Mouse (Mus musculus) lung, postnatal 0 days (tissue): Measurements from ENCODE around the gene Msi2. TPM values are rescaled to one million over a fixed set of nuclear protein-coding genes. Genes with fewer than 3 reads are reported as not detected.

ENCODE experiments used
- ATAC-seq: fragments of 200-750 bp; cut with Nextera tagmentation; 2 replicates; pipeline ENCODE4 v1.8.0; 2017; ENCODE audit warnings: moderate library complexity
- DNase-seq: peaks from one replicate; pipeline ENCODE4 v3.0.0-alpha.2; 2016; ENCODE audit warnings: low spot score
- H3K27ac ChIP-seq: fragments of 300-500 bp; sonication (generic); 2 replicates; pipeline ENCODE4 v1.5.1; 2014; ENCODE audit warnings: antibody characterized with exemption, mild to moderate bottlenecking, low read length, mixed read lengths
- H3K27me3 ChIP-seq: fragments of 300-500 bp; sonication (generic); replicated peaks from 2 replicates; pipeline ENCODE4 v1.6.1; 2014; ENCODE audit warnings: low read length, mixed read lengths; ENCODE audit not compliant: insufficient read depth
- H3K36me3 ChIP-seq: fragments of 300-500 bp; sonication (generic); 2 replicates; pipeline ENCODE4 v1.6.1; 2014; ENCODE audit warnings: low read length, mixed read lengths; ENCODE audit not compliant: insufficient read depth
- H3K4me1 ChIP-seq: fragments of 300-500 bp; sonication (generic); 2 replicates; pipeline ENCODE4 v1.6.1; 2014; ENCODE audit warnings: antibody characterized with exemption, low read depth, low read length, mixed read lengths; ENCODE audit not compliant: insufficient read depth
- H3K4me2 ChIP-seq: fragments of 300-500 bp; sonication (generic); replicated peaks from 2 replicates; pipeline ENCODE4 v1.6.1; 2014; ENCODE audit warnings: low read depth, mild to moderate bottlenecking, low read length, moderate library complexity, mixed read lengths
- H3K4me3 ChIP-seq: fragments of 300-500 bp; sonication (generic); 2 replicates; pipeline ENCODE4 v1.5.1; 2014; ENCODE audit warnings: low read depth, low read length
- H3K9ac ChIP-seq: fragments of 300-500 bp; sonication (generic); replicated peaks from 2 replicates; pipeline ENCODE4 v1.6.1; 2014; ENCODE audit warnings: low read depth, mild to moderate bottlenecking
- H3K9me3 ChIP-seq: fragments of 300-500 bp; sonication (generic); 2 replicates; pipeline ENCODE4 v1.6.1; 2016; ENCODE audit warnings: low read length, mixed read lengths
- CTCF ChIP-seq: IDR thresholded peaks from 2 replicates; pipeline ENCODE4 v1.5.1; 2016; ENCODE audit warnings: antibody characterized with exemption, mild to moderate bottlenecking
- EP300 ChIP-seq: IDR thresholded peaks from 2 replicates; pipeline ENCODE4 v1.6.1; 2016; ENCODE audit warnings: antibody characterized with exemption, mild to moderate bottlenecking, control low read depth
- WGBS: fragments of 180-500 bp; shearing (Covaris S2); extraction: QIAGEN DNeasy Blood & Tissue Kit; methylation state at CpG from one replicate; pipeline ENCODE4 v1.1.7; 2014; 5-methylcytosine and 5-hydroxymethylcytosine counted together
- polyA plus RNA-seq: library from polyadenylated mRNA; unstranded; fragments of >200 nt; fragmentation: Nextera tagmentation; extraction: Ambion mirVana; gene quantifications from 2 replicates; pipeline ENCODE4 v1.2.1, GENCODE M21; 2015

The Msi2 gene
- polyA plus RNA-seq, 1 experiment from 2014 or later: 12.6 TPM

- Histone ChIP-seq H3K9me3 (no peaks in the 10 kb centered on the region), H3K9ac (no peak overlapping the region), H3K4me1 (peaks cover 30% of the 10 kb centered on the region), H3K27ac (peak overlapping the region; percentile 82), H3K27me3 (no peaks in the 10 kb centered on the region), H3K4me3 (no peak overlapping the region), H3K36me3 (no peaks in the 10 kb centered on the region), H3K4me2 (0 out of 2 replicates have a peak overlapping the region, but pooled peaks have one; percentile 25)
- peak; percentile 82 for TF ChIP-seq EP300
- no peak for TF ChIP-seq CTCF
- peak; percentile 85 for DNase-seq
- ATAC-seq: peak; percentile 76
- WGBS: 54% methylated on average over 11 of the region's 11 CpGs
Observed at GRCm38 (mm10) chr11:88614527-88615305, 103.6 kb downstream of the Msi2 start.

- Histone ChIP-seq H3K27ac (peak overlapping the region; percentile 82), H3K9me3 (no peaks in the 10 kb centered on the region), H3K27me3 (no peaks in the 10 kb centered on the region), H3K4me3 (no peak overlapping the region), H3K9ac (no peak overlapping the region), H3K4me2 (peak overlapping the region; percentile 25), H3K36me3 (no peaks in the 10 kb centered on the region), H3K4me1 (peaks cover 27% of the 10 kb centered on the region)
- 16% methylated on average over 11 of the region's 11 CpGs for WGBS
- no peak for TF ChIP-seq CTCF
- TF ChIP-seq EP300: no peak
- ATAC-seq (peak; percentile 13; the same call in 1 of the 2 replicates), DNase-seq (peak; percentile 38)
Observed at GRCm38 (mm10) chr11:88613771-88614526, 104.4 kb downstream of the Msi2 start.

- peaks cover 21% of the 10 kb centered on the region; the same call in 1 of the 2 replicates for H3K4me1 ChIP-seq
- H3K36me3 ChIP-seq: no peaks in the 10 kb centered on the region
- no peak overlapping the region for H3K4me2 ChIP-seq
- no peaks in the 10 kb centered on the region for H3K27me3 ChIP-seq
- DNase-seq (no peak), ATAC-seq (no peak)
- H3K27ac ChIP-seq: peak overlapping the region; percentile 82; the same call in 1 of the 2 replicates
- no peak overlapping the region for H3K4me3 ChIP-seq
- TF ChIP-seq CTCF (no peak), EP300 (no peak)
- no peaks in the 10 kb centered on the region for H3K9me3 ChIP-seq
- no peak overlapping the region for H3K9ac ChIP-seq
- WGBS: 69% methylated on average over 6 of the region's 6 CpGs
Observed at GRCm38 (mm10) chr11:88613008-88613407, 105.3 kb downstream of the Msi2 start.

- Histone ChIP-seq H3K36me3 (no peaks in the 10 kb centered on the region), H3K27me3 (no peaks in the 10 kb centered on the region), H3K27ac (no peak overlapping the region), H3K4me3 (no peak overlapping the region), H3K4me1 (peaks cover 23% of the 10 kb centered on the region; the same call in 1 of the 2 replicates), H3K9me3 (no peaks in the 10 kb centered on the region), H3K4me2 (no peak overlapping the region), H3K9ac (no peak overlapping the region)
- peak; percentile 40 for ATAC-seq
- peak; percentile 92 for DNase-seq
- WGBS: 50% methylated on average over 7 of the region's 7 CpGs
- peak; percentile 45; the same call in 1 of the 2 replicates for TF ChIP-seq EP300
- TF ChIP-seq CTCF: no peak
Observed at GRCm38 (mm10) chr11:88612141-88612540, 106.2 kb downstream of the Msi2 start.

GRCm38 (mm10) chr11:88610809-88611208 lies 107.5 kb downstream of the Msi2 start:
- no peaks in the 10 kb centered on the region for H3K9me3 ChIP-seq
- no peak for DNase-seq
- H3K4me2 ChIP-seq: no peak overlapping the region
- ATAC-seq: no peak
- peaks cover 23% of the 10 kb centered on the region; the same call in 1 of the 2 replicates for H3K4me1 ChIP-seq
- WGBS: 91% methylated on average over 6 of the region's 6 CpGs
- no peak for TF ChIP-seq CTCF
- TF ChIP-seq EP300: no peak
- no peak overlapping the region for H3K9ac ChIP-seq
- no peak overlapping the region for H3K4me3 ChIP-seq
- H3K36me3 ChIP-seq: no peaks in the 10 kb centered on the region
- H3K27ac ChIP-seq: no peak overlapping the region
- H3K27me3 ChIP-seq: no peaks in the 10 kb centered on the region

GRCm38 (mm10) chr11:88610112-88610511 lies 108.2 kb downstream of the Msi2 start:
- Histone ChIP-seq H3K9ac (no peak overlapping the region), H3K4me1 (peaks cover 23% of the 10 kb centered on the region; the same call in 1 of the 2 replicates), H3K27me3 (no peaks in the 10 kb centered on the region), H3K27ac (no peak overlapping the region), H3K36me3 (no peaks in the 10 kb centered on the region), H3K9me3 (no peaks in the 10 kb centered on the region), H3K4me2 (no peak overlapping the region), H3K4me3 (no peak overlapping the region)
- 97% methylated on average over 1 of the region's 1 CpGs for WGBS
- DNase-seq (no peak), ATAC-seq (no peak)
- no peak for TF ChIP-seq CTCF
- no peak for TF ChIP-seq EP300
